Mouse (Mus musculus) MEL (cell line): ENCODE measurements at regions not wholly inside any gene's neighbourhood (a gene's known extent, or its start where the extent isn't known, plus 50 kb on each side); places are given as distances from the start of the nearest gene placed in this dataset.

Source experiments
- DNase-seq: peaks from one replicate; pipeline ENCODE4 v3.0.0; 2011; ENCODE audit warnings: low read depth, low spot score
- H3K27ac ChIP-seq: 2 replicates; pipeline ENCODE4 v1.5.1; 2012; ENCODE audit warnings: low read depth, mild to moderate bottlenecking, control low read depth, low read length, moderate library complexity; ENCODE audit not compliant: control insufficient read depth
- H3K27me3 ChIP-seq, 2 experiments: fragments of 150-350 bp in 1 of 2; sonication (generic) in 1 of 2; 2 replicates each; pipeline ENCODE4 v1.6.1; 2012; ENCODE audit warnings: low read length in 2 of 2, mild to moderate bottlenecking in 2 of 2, improper control_type of control experiment in 1 of 2, moderate library complexity in 1 of 2; ENCODE audit not compliant: insufficient read depth in 2 of 2, control insufficient read depth in 1 of 2
- H3K36me3 ChIP-seq, 2 experiments: 2 replicates each; pipeline ENCODE4 v1.6.1; 2012 to 2014; ENCODE audit warnings: low read length in 2 of 2, improper control_type of control experiment in 1 of 2, inconsistent platforms in 1 of 2, mild to moderate bottlenecking in 1 of 2; ENCODE audit not compliant: insufficient read depth in 2 of 2, control insufficient read depth in 1 of 2
- H3K4me1 ChIP-seq, 2 experiments: fragments of 150-350 bp in 1 of 2; sonication (generic) in 1 of 2; 2 replicates each; pipeline ENCODE4 v1.6.1; 2012; ENCODE audit warnings: low read length in 2 of 2, improper control_type of control experiment in 1 of 2, mild to moderate bottlenecking in 1 of 2; ENCODE audit not compliant: insufficient read depth in 2 of 2, control insufficient read depth in 1 of 2
- H3K4me3 ChIP-seq, 2 experiments: fragments of 150-350 bp in 1 of 2; sonication (generic) in 1 of 2; 2 replicates each; pipeline ENCODE4 v1.5.1; 2012; ENCODE audit warnings: low read depth in 2 of 2, low read length in 2 of 2, mild to moderate bottlenecking in 2 of 2, moderate library complexity in 2 of 2, control low read depth in 1 of 2, improper control_type of control experiment in 1 of 2; ENCODE audit not compliant: control insufficient read depth in 1 of 2, insufficient read depth in 1 of 2
- H3K79me2 ChIP-seq: 2 replicates; pipeline ENCODE4 v1.6.1; 2012; ENCODE audit warnings: mild to moderate bottlenecking, low read length, moderate library complexity; ENCODE audit not compliant: control insufficient read depth, poor library complexity, insufficient read depth
- H3K9ac ChIP-seq: 2 replicates; pipeline ENCODE4 v1.6.1; 2012; ENCODE audit warnings: low read depth, mild to moderate bottlenecking, control low read depth, low read length, moderate library complexity; ENCODE audit not compliant: control insufficient read depth, poor library complexity, severe bottlenecking
- H3K9me3 ChIP-seq: fragments of 150-350 bp; sonication (generic); replicated peaks from 2 replicates; pipeline ENCODE4 v1.6.1; 2012; ENCODE audit warnings: mild to moderate bottlenecking, low read length, improper control_type of control experiment, moderate library complexity; ENCODE audit not compliant: insufficient read depth
- BHLHE40 ChIP-seq: IDR thresholded peaks from 2 replicates; pipeline ENCODE4 v1.6.1; 2012; ENCODE audit warnings: low read depth, mild to moderate bottlenecking, inconsistent platforms, low read length, improper control_type of control experiment, borderline replicate concordance
- CHD1 ChIP-seq: IDR thresholded peaks from 2 replicates; pipeline ENCODE4 v1.6.1; 2012; ENCODE audit warnings: low read depth, mild to moderate bottlenecking, inconsistent platforms, low read length, improper control_type of control experiment
- E2F4 ChIP-seq: IDR thresholded peaks from 2 replicates; pipeline ENCODE4 v1.6.1; 2011; ENCODE audit warnings: low read depth, low read length, improper control_type of control experiment, borderline replicate concordance
- GATA1 ChIP-seq: IDR thresholded peaks from 2 replicates; pipeline ENCODE4 v1.6.1; 2011; ENCODE audit warnings: low read depth, low read length, improper control_type of control experiment
- HCFC1 ChIP-seq: IDR thresholded peaks from 2 replicates; pipeline ENCODE4 v1.6.1; 2012; ENCODE audit warnings: low read depth, mild to moderate bottlenecking, inconsistent platforms, low read length, improper control_type of control experiment, moderate library complexity
- JUND ChIP-seq: IDR thresholded peaks from 2 replicates; pipeline ENCODE4 v1.6.1; 2011; ENCODE audit warnings: low read depth, mild to moderate bottlenecking, improper control_type of control experiment, low read length
- KAT2A ChIP-seq: conservative IDR thresholded peaks from 2 replicates; pipeline ENCODE4 v1.6.1; 2012; ENCODE audit warnings: low read depth, low read length, improper control_type of control experiment, inconsistent platforms
- MAFK ChIP-seq: IDR thresholded peaks from 2 replicates; pipeline ENCODE4 v1.6.1; 2011; ENCODE audit warnings: low read depth, mild to moderate bottlenecking, low read length, improper control_type of control experiment, borderline replicate concordance
- MAZ ChIP-seq: IDR thresholded peaks from 2 replicates; pipeline ENCODE4 v1.6.1; 2012; ENCODE audit warnings: low read depth, mild to moderate bottlenecking, inconsistent platforms, low read length, improper control_type of control experiment
- MEF2A ChIP-seq: IDR thresholded peaks from 2 replicates; pipeline ENCODE4 v1.6.1; 2014; ENCODE audit warnings: low read depth, mild to moderate bottlenecking, inconsistent platforms, low read length, improper control_type of control experiment; ENCODE audit not compliant: poor library complexity, insufficient replicate concordance, severe bottlenecking; ENCODE audit errors: extremely low read depth
- MYB ChIP-seq: IDR thresholded peaks from 2 replicates; pipeline ENCODE4 v1.6.1; 2011; ENCODE audit warnings: mild to moderate bottlenecking, low read depth, low read length, improper control_type of control experiment
- MYC ChIP-seq: IDR thresholded peaks from 2 replicates; pipeline ENCODE4 v1.6.1; 2011; ENCODE audit warnings: low read depth, mild to moderate bottlenecking, low read length, improper control_type of control experiment, moderate library complexity
- NELFE ChIP-seq: IDR thresholded peaks from 2 replicates; pipeline ENCODE4 v1.6.1; 2011; ENCODE audit warnings: low read depth, low read length, improper control_type of control experiment
- NRF1 ChIP-seq: IDR thresholded peaks from 2 replicates; pipeline ENCODE4 v1.6.1; 2014; ENCODE audit warnings: low read depth, mild to moderate bottlenecking, inconsistent platforms, low read length, improper control_type of control experiment, moderate library complexity; ENCODE audit not compliant: poor library complexity, insufficient read depth, severe bottlenecking
- RCOR1 ChIP-seq: IDR thresholded peaks from 2 replicates; pipeline ENCODE4 v1.6.1; 2012; ENCODE audit warnings: low read depth, mild to moderate bottlenecking, inconsistent platforms, low read length, improper control_type of control experiment
- SMC3 ChIP-seq: IDR thresholded peaks from 2 replicates; pipeline ENCODE4 v1.6.1; 2011; ENCODE audit warnings: low read depth, low read length, improper control_type of control experiment
- TBP ChIP-seq: IDR thresholded peaks from 2 replicates; pipeline ENCODE4 v1.8.0; 2011; ENCODE audit warnings: low read depth, low read length, improper control_type of control experiment
- UBTF ChIP-seq: IDR thresholded peaks from 2 replicates; pipeline ENCODE4 v1.6.1; 2012; ENCODE audit warnings: low read depth, mild to moderate bottlenecking, inconsistent platforms, low read length, improper control_type of control experiment, moderate library complexity, borderline replicate concordance; ENCODE audit not compliant: insufficient read depth
- USF1 ChIP-seq: IDR thresholded peaks from 2 replicates; pipeline ENCODE4 v1.6.1; 2014; ENCODE audit warnings: low read depth, mild to moderate bottlenecking, inconsistent platforms, low read length, improper control_type of control experiment, moderate library complexity
- ZC3H11A ChIP-seq: IDR thresholded peaks from 2 replicates; pipeline ENCODE4 v1.6.1; 2012; ENCODE audit warnings: low read depth, mild to moderate bottlenecking, inconsistent platforms, low read length, improper control_type of control experiment
- ZMIZ1 ChIP-seq: IDR thresholded peaks from 2 replicates; pipeline ENCODE4 v1.6.1; 2012; ENCODE audit warnings: low read depth, mild to moderate bottlenecking, inconsistent platforms, low read length, improper control_type of control experiment, moderate library complexity
- ZNF384 ChIP-seq: IDR thresholded peaks from 2 replicates; pipeline ENCODE4 v1.6.1; 2012; ENCODE audit warnings: low read depth, mild to moderate bottlenecking, inconsistent platforms, low read length, improper control_type of control experiment

- no peaks in the 10 kb centered on the region for H3K4me1 ChIP-seq
- H3K36me3 ChIP-seq: no peaks in the 10 kb centered on the region
- H3K27ac ChIP-seq: no peak overlapping the region
- H3K4me3 ChIP-seq: no peak overlapping the region
- H3K79me2 ChIP-seq: no peaks in the 10 kb centered on the region
- H3K27me3 ChIP-seq: no peaks in the 10 kb centered on the region
- no peak for TF ChIP-seq TBP
- TF ChIP-seq CHD1: no peak
- TF ChIP-seq NRF1: no peak
- no peak for TF ChIP-seq E2F4
- no peak for TF ChIP-seq ZC3H11A
- no peak for TF ChIP-seq NELFE
- no peak for TF ChIP-seq ZMIZ1
- no peak for TF ChIP-seq MAZ
- TF ChIP-seq USF1: no peak
- TF ChIP-seq MYB: no peak
- no peak for TF ChIP-seq RCOR1
- TF ChIP-seq MAFK: no peak
- no peak for TF ChIP-seq HCFC1
- H3K9me3 ChIP-seq: no peaks in the 10 kb centered on the region
- H3K9ac ChIP-seq: no peak overlapping the region
- DNase-seq: no peak
Observed at GRCm38 (mm10) chr1:124630084-124630483, 584.7 kb upstream of the Dpp10 start.

- DNase-seq: no peak
Observed at GRCm38 (mm10) chr1:124584620-124585019, 539.3 kb upstream of the Dpp10 start.

More at GRCm38 (mm10) chr1:124584620-124585019, 539.3 kb upstream of the Dpp10 start:
- H3K4me3 ChIP-seq: no peak overlapping the region
- no peaks in the 10 kb centered on the region for H3K27me3 ChIP-seq
- no peaks in the 10 kb centered on the region for H3K79me2 ChIP-seq
- H3K27ac ChIP-seq: no peak overlapping the region
- no peaks in the 10 kb centered on the region for H3K36me3 ChIP-seq
- TF ChIP-seq TBP (no peak), ZMIZ1 (no peak), KAT2A (no peak), MAZ (no peak), MEF2A (no peak), GATA1 (no peak), MYC (no peak), BHLHE40 (no peak), HCFC1 (no peak), UBTF (no peak), ZNF384 (no peak), JUND (no peak), SMC3 (no peak), MAFK (no peak)
- no peaks in the 10 kb centered on the region for H3K4me1 ChIP-seq
- no peak overlapping the region for H3K9ac ChIP-seq
- no peaks in the 10 kb centered on the region for H3K9me3 ChIP-seq
